Mouse (Mus musculus) monocyte, adult 5-6 weeks (primary cell): ENCODE measurements around the gene Gm44511. TPM values are rescaled to one million over a fixed set of nuclear protein-coding genes. Genes with fewer than 3 reads are reported as not detected.
A peak's percentile ranks its signal among the peaks of the same experiment; 100 is the strongest.
"Not testable (repeated sequence)": the region's sequence is repeated elsewhere in the genome, so short reads cannot be mapped to it uniquely, and the experiment has no call there.

ENCODE experiments used
- ATAC-seq: fragments of 153-309, 156-312 bp; replicated peaks from 2 replicates; pipeline ENCODE4 v1.8.0; 2017; ENCODE audit warnings: mild to moderate bottlenecking; ENCODE audit not compliant: low TSS enrichment, insufficient number of reproducible peaks, severe bottlenecking, poor library complexity, low FRiP score
- total RNA-seq: library from RNA; stranded (forward); fragments of 200-1000, 200-491, 200-594 nt; gene quantifications from 3 replicates; pipeline ENCODE4 v1.2.3, GENCODE M21; 2017

Gene Gm44511
- total RNA-seq, 1 experiment from 2014 or later = 0.57 TPM

DNA sequence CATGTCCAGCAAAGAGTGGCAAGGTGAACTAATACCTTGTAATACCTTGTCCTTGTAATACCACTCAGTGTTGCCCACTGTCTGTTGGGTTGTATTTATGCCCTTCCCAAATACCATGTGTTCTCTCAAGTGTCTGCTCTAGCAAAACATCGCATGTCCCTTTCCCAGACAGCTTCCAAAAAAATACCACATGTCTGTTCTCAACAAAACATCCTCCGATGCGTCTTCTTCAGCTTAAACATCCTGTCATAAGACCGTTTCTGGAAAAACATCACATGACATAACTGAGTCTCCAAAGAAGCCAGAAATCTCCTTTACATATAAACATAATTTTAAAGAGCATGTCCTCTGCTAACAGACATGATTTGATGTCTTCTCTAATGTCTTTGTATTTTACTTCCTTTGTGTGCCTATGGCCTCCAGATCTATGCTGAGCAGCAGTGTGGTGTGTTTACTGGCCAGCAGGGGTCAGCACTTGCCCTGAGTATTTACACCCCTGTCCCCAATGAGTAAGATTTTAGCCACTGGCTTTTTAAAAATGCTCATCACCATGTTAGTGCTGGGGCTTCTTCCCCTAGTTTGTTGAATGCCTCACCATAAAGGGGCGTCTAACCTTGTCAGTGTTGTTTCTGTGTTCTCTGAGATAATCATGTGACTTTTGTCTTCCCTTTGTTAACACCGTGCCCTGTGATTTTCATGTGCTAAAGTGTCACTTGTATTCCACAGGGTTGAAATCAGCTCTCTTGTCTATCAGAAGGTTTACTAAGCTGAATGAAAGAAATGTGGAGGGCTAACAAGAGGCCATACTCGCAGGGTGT is 21.1 kb downstream of the Gm44511 start:
- peak; percentile 58 for ATAC-seq

DNA sequence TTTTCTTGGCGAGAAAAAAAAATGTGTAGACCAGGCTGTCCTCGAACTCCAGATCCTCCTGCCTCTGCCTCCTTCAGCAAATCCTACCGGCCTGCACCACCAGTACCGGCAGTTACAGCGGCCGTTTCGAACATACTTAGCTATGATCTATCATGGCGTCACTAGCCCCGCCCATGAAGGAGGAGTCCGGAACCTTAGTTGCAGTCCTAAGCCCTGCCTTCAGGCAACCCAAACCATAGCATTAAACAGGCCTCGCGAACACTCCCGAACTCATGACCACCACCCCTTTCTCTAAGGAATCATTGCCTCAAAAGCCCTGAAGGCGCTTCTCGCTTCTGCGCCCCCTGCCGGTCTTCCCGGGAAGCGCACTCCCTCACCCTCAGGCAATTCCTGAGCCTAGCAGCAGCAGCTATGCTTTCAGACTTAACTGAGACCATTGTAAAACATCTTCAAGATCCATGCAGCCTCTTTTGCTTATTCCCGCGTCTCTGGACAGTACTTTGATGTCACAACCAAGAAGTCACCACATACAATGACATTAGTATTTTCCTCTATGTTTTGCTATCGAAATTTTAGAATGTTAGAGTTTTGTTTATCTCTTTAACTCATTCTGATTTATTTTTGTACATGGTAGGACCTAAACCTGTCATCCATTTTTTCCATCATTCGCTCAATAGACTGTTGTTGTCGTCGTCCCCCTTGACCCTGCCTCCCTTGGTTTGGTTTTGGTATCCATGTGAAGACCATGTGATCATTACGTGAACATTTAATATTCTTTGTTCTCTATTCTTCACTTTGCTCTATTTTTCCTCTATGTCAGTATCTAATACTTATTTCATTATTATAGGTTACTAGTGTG is 22.9 kb downstream of the Gm44511 start:
- ATAC-seq = peak; percentile 76

GRCm38 (mm10) chr6:128802557-128802956 is 23.6 kb downstream of the Gm44511 start:
- ATAC-seq = no peak

DNA sequence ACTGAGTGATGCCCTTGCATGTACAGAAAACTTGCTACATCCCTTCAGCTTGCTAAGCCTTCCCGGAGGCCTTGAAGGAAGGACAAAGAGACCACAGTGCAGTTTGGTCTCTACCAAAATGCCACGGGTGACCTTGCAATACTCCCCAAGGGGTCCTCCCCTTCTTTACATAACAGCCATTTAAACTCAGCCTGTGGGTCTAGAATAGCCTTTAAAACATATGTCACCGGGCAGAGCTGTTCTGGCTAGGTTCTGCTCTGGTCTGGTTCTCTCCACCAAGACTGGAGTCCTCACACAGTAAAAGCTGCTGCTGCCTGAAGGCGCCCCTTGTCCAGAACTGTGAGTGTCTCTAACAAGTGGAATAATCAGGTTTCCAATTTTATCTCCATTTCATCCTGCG is 25.4 kb downstream of the Gm44511 start:
- ATAC-seq = not testable (repeated sequence)

DNA sequence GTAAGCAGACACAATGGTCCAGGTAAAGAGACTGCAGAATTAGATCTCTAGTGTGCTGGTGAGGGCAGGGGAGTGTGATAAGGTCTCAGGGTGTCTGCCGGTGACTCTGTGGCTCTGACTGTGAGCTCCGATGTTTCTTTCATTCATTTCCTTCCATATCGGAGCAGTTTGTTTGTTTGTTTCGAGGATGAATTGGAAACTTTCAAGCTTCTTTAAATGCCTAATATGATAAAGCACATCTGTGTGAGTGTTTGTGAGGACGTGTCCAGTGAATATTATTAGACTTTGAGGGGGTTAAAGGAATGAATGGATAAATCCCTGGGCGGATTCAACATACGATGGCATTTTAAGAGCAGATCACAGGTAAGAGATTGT is 26.2 kb downstream of the Gm44511 start:
- no peak for ATAC-seq

DNA sequence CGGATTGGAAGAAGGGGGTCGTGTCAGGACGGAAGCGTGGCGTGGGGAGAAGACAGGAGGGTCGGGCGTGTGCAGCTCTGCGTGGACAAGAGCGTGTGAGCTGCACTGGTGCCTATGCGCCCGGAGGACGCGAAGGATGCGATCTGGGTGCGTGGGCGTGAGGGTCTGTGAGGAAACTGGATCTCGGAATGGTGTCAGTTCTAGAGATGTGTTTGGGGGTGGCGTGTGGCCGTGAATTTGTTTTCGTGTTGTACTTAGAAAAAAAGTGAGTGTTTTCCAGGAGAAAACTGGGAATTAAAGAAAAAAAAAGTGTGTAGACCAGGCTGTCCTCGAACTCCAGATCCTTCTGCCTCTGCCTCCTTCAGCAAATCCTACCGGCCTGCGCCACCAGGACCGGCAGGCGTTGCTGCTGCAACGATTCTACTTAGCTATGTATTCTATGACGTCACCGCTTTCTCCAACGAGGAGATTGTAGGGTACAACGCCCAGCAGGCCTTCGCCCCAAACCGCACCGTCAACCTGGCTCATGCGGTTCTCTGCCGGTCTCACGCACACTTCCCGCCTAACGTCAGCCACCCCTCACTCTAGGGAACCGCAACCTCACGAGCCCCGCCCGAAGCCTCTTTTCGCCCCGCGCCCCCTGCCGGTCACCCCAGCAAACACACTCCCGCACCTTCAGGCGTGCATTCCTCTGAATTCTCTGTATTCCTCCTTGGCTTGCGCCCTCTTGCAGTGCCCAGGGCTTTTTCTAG is 26.8 kb downstream of the Gm44511 start:
- peak; percentile 44 for ATAC-seq

GRCm38 (mm10) chr6:128798772-128799143 is 27.4 kb downstream of the Gm44511 start:
- 0 out of 2 replicates have a peak, but pooled peaks have one; percentile 4 for ATAC-seq

GRCm38 (mm10) chr6:128797936-128798771 is 28.0 kb downstream of the Gm44511 start:
- ATAC-seq = no peak

GRCm38 (mm10) chr6:128797185-128797905 is 28.8 kb downstream of the Gm44511 start:
- ATAC-seq = no peak

DNA sequence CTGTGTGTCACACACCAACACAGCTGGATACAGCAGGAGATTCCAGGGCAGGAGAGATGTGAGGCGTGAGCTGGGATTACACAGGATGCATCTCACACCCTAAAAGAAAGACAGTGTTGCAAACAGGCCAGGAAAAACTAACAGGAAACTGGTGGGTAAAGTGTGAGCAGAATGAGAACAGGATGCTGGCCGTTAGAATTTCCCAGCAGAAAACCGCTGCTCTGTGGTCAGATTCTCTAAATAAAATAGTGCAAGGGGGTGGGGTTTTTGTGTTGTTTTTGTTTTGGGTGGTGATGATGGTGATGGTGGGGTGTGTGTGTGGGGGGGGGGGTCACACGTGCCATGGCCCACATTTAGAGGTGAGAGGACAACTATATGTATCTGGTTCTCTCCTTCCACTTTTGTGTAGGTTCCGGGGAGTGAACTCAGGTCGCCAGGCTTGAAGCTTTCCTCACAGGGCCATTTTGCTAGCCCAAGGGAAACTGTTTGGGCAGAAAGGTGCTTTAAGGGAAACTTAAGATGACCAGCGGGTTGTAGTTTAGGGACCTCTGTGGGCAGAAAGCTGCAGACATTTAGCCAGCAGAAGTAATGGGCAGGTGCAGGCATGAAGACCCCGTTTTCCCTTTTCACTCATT is 29.7 kb downstream of the Gm44511 start:
- 0 out of 2 replicates have a peak, but pooled peaks have one; percentile 3 for ATAC-seq

DNA sequence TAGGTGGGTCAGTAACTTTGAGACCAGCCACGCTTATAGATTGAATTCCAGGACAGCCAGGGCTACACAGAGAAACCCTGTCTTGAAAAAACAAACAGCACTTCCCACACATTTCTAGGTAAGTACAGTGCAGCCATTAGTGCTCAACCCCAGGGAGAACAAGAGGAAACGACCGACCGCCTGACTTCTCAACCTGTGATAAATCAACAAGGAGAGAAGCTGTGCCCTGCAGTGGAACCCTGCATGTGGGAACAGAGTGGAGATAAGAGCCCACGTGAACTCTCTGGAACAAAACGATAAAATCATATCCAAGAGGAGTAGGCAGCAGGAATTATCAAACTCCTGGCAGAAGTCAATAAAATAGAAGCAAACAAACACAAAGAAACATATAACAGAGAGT is 32.4 kb downstream of the Gm44511 start:
- no peak for ATAC-seq

GRCm38 (mm10) chr6:128790491-128790994 is 35.6 kb downstream of the Gm44511 start:
- ATAC-seq = peak; percentile 48; the same call in 1 of the 2 replicates

- ATAC-seq = no peak
These were observed 37.0 kb downstream of the Gm44511 start, which contains the start of gene Klrb1c for GRCm38 (mm10) chr6:128789115-128789514. Gene Klrb1c, minus strand, starts transcription at chr6:128789215.

- no peak for ATAC-seq
These were observed 37.6 kb downstream of the Gm44511 start for GRCm38 (mm10) chr6:128788517-128788916.

DNA sequence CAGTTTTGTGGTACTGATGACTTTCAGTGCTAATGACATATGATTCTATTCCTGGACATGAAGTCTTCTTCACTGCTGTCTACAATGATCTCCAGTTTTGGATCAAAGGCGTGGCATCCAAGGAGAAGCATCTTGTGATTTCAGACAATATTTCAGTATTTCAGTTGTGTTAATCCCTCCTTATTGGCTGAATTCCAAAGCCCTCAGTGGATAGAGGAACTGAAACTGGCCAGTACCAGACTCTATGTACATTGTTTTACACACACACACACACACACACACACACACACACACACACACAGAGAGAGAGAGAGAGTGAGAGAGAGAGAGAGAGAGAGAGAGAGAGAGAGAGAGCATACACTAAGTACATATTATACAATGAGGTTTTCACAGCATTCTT is 39.7 kb downstream of the Gm44511 start:
- ATAC-seq = peak; percentile 61

- no peak for ATAC-seq
These were observed 56.4 kb downstream of the Gm44511 start for GRCm38 (mm10) chr6:128769481-128770253.
